Mouse (Mus musculus) midbrain, embryonic 14.5 days (tissue): Measurements from ENCODE around the gene Map4k4. TPM values are rescaled to one million over a fixed set of nuclear protein-coding genes. Genes with fewer than 3 reads are reported as not detected.
A peak's percentile ranks its signal among the peaks of the same experiment; 100 is the strongest.

Source experiments
- ATAC-seq: fragments of 200-750 bp; cut with Nextera tagmentation; 2 replicates; pipeline ENCODE4 v1.8.0; 2017; ENCODE audit warnings: moderate number of reproducible peaks, moderate library complexity; ENCODE audit not compliant: low FRiP score, low TSS enrichment
- DNase-seq: peaks from one replicate; pipeline ENCODE4 v3.0.0-alpha.2; 2015
- H3K27ac ChIP-seq: fragments of 300-500 bp; sonication (generic); replicated peaks from 2 replicates; pipeline ENCODE4 v1.5.1; 2014; ENCODE audit warnings: mild to moderate bottlenecking, low read depth, low read length, moderate library complexity
- H3K27me3 ChIP-seq: fragments of 300-500 bp; sonication (generic); 2 replicates; pipeline ENCODE4 v1.6.1; 2014; ENCODE audit warnings: low read length, control low read depth, mixed read lengths; ENCODE audit not compliant: control insufficient read depth, insufficient read depth
- H3K36me3 ChIP-seq: fragments of 300-500 bp; sonication (generic); 2 replicates; pipeline ENCODE4 v1.6.1; 2014; ENCODE audit warnings: low read length, control low read depth; ENCODE audit not compliant: control insufficient read depth, insufficient read depth
- H3K4me1 ChIP-seq: fragments of 300-500 bp; sonication (generic); 2 replicates; pipeline ENCODE4 v1.6.1; 2014; ENCODE audit warnings: mild to moderate bottlenecking, antibody characterized with exemption, low read length, control low read depth; ENCODE audit not compliant: control insufficient read depth, insufficient read depth
- H3K4me2 ChIP-seq: fragments of 300-500 bp; sonication (generic); 2 replicates; pipeline ENCODE4 v1.6.1; 2014; ENCODE audit warnings: mild to moderate bottlenecking, low read length, moderate library complexity
- H3K4me3 ChIP-seq: fragments of 300-500 bp; sonication (generic); replicated peaks from 2 replicates; pipeline ENCODE4 v1.5.1; 2014; ENCODE audit warnings: low read depth, low read length
- H3K9ac ChIP-seq: fragments of 300-500 bp; sonication (generic); replicated peaks from 2 replicates; pipeline ENCODE4 v1.6.1; 2014; ENCODE audit warnings: mild to moderate bottlenecking, low read length, moderate library complexity
- H3K9me3 ChIP-seq: fragments of 300-500 bp; sonication (generic); 2 replicates; pipeline ENCODE4 v1.6.1; 2016; ENCODE audit warnings: low read length, control low read depth, mixed read lengths; ENCODE audit not compliant: control insufficient read depth
- WGBS: fragments of 180-500 bp; shearing (Covaris S2); extraction: QIAGEN DNeasy Blood & Tissue Kit; methylation state at CpG from one replicate; pipeline ENCODE4 v1.1.7; 2014; 5-methylcytosine and 5-hydroxymethylcytosine counted together
- polyA plus RNA-seq: library from polyadenylated mRNA; unstranded; fragments of >200 nt; fragmentation: Nextera tagmentation; extraction: Ambion mirVana; gene quantifications from 2 replicates; pipeline ENCODE4 v1.2.1, GENCODE M21; 2014

Gene Map4k4
- polyA plus RNA-seq: 48.9 and 56.7 TPM in 2 replicates

DNA sequence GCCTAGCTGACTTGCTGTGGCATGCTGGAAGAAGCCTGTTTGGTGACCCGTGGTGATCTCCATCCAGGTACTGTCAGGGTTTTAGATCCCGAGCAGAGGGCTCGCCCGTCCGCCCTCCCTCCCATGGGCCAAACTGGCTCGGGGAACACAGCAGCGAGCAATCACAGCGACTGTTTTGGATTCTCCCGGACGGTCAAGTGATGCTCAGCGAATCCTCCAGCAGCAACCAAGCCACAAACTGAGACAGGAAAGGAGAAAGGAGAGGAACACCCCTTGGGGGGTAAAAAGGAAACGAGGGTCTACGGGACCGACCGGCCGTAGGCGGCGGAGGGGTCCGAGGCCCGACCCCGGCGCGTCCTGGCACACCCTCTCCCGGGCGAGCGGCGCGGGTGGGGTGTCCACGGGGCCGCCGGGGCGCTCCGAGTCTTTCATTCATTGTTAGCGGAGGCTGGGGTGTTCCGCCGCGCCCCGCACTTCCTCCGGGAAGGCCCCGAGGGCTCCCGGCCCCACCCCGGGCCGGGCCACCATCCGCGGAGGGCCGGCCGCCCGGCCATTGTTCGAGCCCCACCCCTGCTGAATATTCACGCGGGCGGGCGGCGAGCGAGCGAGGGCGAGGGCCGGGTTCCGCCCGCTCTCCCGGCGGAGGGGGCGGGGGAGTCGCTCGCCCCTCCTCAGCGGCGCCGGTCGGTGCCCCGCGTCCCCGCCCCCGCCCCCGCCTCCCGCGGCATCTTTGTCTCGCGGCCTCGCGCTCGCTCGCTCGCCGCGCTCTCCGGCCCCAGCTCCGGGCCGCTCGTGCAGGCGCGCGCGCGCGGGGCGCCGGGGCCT, at the start of gene Map4k4:
TSS of gene Map4k4 (plus strand) at position 733 of the 825 bp plus-strand sequence.
- Histone ChIP-seq H3K9me3 (no peaks in the 10 kb centered on the region), H3K9ac (peak within 1 kb of the TSS; percentile 100), H3K36me3 (peaks cover 8% of the 10 kb centered on the region; the same call in 1 of the 2 replicates), H3K27ac (peak within 1 kb of the TSS; percentile 100), H3K4me3 (peak within 1 kb of the TSS; percentile 97), H3K4me1 (peaks cover 39% of the 10 kb centered on the region), H3K4me2 (peak within 1 kb of the TSS; percentile 98), H3K27me3 (no peaks in the 10 kb centered on the region)
- under 1% methylated on average over 73 of the region's 97 CpGs for WGBS
- peak; percentile 94 for DNase-seq
- peak; percentile 91 for ATAC-seq

DNA sequence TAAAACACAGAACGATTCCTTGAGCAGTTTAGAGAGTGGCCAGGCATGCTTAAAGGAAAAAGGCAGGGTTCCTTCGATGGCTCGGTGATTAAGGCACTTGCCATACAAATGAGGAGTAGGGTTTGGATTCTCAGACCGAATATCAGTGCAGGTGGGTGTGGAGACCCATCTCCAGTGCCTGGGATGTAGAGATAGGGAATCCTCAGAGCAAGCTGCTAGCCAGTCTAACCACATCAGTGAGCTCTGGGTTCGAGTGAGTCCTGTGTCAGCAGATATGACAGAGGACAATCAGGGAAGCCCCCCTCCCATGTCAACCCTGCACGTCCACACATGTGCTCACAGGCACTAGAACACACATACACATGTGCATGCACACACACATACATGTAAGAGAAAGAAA, 44.8 kb upstream of the Map4k4 start:
- Histone ChIP-seq H3K4me3 (no peak overlapping the region), H3K27ac (no peak overlapping the region), H3K36me3 (no peaks in the 10 kb centered on the region), H3K9me3 (no peaks in the 10 kb centered on the region), H3K4me2 (no peak overlapping the region), H3K27me3 (no peaks in the 10 kb centered on the region), H3K4me1 (no peaks in the 10 kb centered on the region), H3K9ac (no peak overlapping the region)
- 88% methylated on average over 6 of the region's 6 CpGs for WGBS
- no peak for DNase-seq
- ATAC-seq: no peak

DNA sequence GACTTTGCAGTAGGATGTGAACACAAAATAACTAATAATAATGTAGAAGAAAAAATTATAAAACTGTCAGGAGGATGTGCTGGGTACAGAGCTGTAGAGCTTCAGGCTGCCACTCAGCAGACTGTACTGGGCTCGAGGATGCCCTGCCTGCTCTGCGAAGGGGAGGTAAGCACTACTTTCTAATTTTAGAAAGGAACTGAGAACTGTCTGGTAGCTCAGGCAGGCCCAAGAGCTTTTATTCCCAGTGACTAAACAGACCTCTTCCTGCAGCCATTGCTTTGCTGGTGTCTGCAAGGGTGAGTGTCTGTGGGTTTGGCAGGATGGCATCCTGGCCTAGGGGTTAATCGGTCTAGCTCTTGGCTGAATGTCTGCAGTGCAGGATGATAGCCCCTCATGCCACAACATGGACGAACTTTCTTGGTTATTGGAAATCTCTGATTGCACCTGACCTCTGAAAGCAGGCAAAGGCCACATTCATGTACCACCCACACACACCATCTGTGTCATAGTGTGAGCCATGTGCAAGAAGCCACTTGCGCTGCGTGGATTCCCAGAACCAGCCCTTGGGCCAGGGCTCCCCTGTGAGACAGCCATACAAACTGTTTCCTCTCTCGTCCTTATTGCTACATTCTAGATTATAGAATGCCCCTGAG, 43.8 kb upstream of the Map4k4 start:
- H3K4me2 ChIP-seq: no peak overlapping the region
- H3K9me3 ChIP-seq: no peaks in the 10 kb centered on the region
- no peak for DNase-seq
- H3K4me3 ChIP-seq: no peak overlapping the region
- no peak overlapping the region for H3K9ac ChIP-seq
- no peak overlapping the region for H3K27ac ChIP-seq
- no peaks in the 10 kb centered on the region for H3K4me1 ChIP-seq
- ATAC-seq: no peak
- no peaks in the 10 kb centered on the region for H3K27me3 ChIP-seq
- no peaks in the 10 kb centered on the region for H3K36me3 ChIP-seq
- WGBS: 88% methylated on average over 7 of the region's 7 CpGs

DNA sequence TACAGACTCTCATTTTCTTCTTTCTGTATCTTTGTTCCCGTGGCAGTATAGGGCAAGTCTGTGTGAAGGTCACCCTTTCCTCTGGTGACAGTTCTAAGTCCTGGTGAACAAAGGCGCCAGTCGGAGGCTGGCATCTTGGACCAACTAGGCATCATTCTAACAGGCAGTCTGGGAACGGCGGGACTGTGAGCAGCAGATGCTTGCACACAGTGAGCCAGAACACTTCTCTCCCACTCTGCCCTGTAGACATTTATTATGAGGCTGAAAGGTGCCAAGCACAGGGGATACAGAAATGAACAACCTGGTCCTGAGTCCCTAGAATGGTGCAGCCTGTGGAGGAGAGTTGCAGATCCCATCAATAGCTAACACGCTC, 43.3 kb upstream of the Map4k4 start:
- Histone ChIP-seq H3K4me2 (no peak overlapping the region), H3K9me3 (no peaks in the 10 kb centered on the region), H3K9ac (no peak overlapping the region), H3K36me3 (no peaks in the 10 kb centered on the region), H3K27me3 (no peaks in the 10 kb centered on the region), H3K4me1 (no peaks in the 10 kb centered on the region), H3K27ac (no peak overlapping the region), H3K4me3 (no peak overlapping the region)
- WGBS: 83% methylated on average over 6 of the region's 6 CpGs
- ATAC-seq (no peak), DNase-seq (no peak)

DNA sequence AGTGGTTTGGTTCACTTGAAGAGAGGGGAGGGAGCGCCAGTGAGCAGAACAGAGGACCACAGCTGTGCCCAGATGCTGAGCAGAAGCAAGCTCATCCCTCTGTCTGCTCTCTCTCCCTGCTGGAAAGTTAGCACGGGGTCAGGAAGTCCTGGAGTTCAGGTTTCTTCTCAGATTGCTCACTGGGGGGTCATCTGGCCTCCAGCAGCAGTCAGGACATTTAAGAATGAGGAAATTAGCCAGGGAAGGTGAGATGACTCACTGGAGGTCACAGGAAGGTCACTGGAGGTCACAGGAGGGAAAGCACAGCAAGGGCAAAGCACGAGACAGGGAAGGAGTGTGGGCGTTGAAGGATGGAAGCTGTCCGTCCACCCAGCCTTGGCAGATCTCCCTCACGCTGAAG, 41.5 kb upstream of the Map4k4 start:
- Histone ChIP-seq H3K27ac (no peak overlapping the region), H3K4me2 (no peak overlapping the region), H3K4me3 (no peak overlapping the region), H3K4me1 (no peaks in the 10 kb centered on the region), H3K36me3 (no peaks in the 10 kb centered on the region), H3K27me3 (no peaks in the 10 kb centered on the region), H3K9ac (no peak overlapping the region), H3K9me3 (no peaks in the 10 kb centered on the region)
- 46% methylated on average over 6 of the region's 6 CpGs for WGBS
- no peak for ATAC-seq
- no peak for DNase-seq

DNA sequence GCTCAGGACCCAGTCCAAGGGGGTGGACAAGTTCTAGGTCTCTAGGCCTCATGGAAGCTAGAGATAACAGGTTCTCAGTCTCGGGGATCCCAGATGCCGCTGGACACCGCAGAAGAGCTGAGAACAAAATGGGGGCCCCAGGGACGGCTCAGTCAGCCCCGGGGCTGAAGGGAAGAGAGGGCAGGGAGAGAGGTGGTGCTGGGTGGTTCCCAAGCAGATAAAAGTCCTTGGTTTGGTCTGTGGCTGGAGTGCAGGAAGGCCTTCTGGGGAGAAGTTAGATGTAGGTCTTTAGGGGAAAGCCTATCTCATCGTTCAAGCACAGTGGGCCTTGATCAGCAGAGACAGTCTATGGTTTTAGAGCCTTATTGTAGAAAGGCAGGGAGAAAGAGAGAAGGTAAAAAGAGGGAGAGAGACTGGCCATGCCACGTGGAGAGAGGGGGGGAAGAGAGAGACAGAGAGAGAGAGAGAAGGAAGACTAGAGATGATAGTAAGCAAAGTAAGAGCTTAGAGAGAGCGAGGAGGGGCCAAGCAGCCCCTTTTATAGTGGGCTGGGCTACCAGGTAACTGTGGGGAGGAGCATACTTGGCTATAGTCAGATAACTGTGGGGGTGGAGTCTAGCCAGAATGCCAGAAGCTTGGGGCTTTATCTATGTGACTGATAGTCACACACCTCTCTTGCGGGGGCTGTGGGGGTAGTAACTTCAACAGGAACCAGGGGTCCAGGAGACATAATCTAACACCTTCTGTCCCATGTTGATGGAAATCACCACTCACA, 34.2 kb upstream of the Map4k4 start:
- WGBS: 90% methylated on average over 9 of the region's 9 CpGs
- H3K9me3 ChIP-seq: no peaks in the 10 kb centered on the region
- no peak overlapping the region for H3K4me2 ChIP-seq
- DNase-seq (no peak), ATAC-seq (no peak)
- H3K27ac ChIP-seq: no peak overlapping the region
- 0 out of 2 replicates have a peak, but pooled peaks cover 10% of the 10 kb centered on the region for H3K4me1 ChIP-seq
- no peak overlapping the region for H3K4me3 ChIP-seq
- H3K27me3 ChIP-seq: no peaks in the 10 kb centered on the region
- no peak overlapping the region for H3K9ac ChIP-seq
- H3K36me3 ChIP-seq: no peaks in the 10 kb centered on the region

DNA sequence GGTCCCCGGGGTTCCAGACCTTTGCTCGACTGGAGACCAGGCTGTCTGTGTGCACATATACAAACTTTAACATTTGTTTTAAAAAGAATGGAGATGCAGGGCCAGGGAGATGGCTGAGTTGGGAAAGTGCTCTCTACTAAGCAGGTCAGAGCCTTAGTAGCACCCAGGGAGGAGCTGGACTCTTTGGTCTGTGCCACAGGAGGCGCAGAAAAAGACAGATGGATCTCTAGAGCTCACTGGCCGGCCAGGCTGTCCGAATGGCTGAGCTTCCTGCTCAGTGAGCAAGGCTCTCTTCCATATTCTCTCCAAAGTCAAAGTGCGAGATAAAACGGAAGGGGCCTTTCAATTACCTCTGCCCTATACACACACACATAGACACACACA, 33.6 kb upstream of the Map4k4 start:
- no peak overlapping the region for H3K9ac ChIP-seq
- no peaks in the 10 kb centered on the region for H3K27me3 ChIP-seq
- ATAC-seq (no peak), DNase-seq (no peak)
- no peaks in the 10 kb centered on the region for H3K9me3 ChIP-seq
- no peak overlapping the region for H3K4me2 ChIP-seq
- 92% methylated on average over 7 of the region's 7 CpGs for WGBS
- no peaks in the 10 kb centered on the region for H3K36me3 ChIP-seq
- 0 out of 2 replicates have a peak, but pooled peaks cover 10% of the 10 kb centered on the region for H3K4me1 ChIP-seq
- no peak overlapping the region for H3K27ac ChIP-seq
- H3K4me3 ChIP-seq: no peak overlapping the region

DNA sequence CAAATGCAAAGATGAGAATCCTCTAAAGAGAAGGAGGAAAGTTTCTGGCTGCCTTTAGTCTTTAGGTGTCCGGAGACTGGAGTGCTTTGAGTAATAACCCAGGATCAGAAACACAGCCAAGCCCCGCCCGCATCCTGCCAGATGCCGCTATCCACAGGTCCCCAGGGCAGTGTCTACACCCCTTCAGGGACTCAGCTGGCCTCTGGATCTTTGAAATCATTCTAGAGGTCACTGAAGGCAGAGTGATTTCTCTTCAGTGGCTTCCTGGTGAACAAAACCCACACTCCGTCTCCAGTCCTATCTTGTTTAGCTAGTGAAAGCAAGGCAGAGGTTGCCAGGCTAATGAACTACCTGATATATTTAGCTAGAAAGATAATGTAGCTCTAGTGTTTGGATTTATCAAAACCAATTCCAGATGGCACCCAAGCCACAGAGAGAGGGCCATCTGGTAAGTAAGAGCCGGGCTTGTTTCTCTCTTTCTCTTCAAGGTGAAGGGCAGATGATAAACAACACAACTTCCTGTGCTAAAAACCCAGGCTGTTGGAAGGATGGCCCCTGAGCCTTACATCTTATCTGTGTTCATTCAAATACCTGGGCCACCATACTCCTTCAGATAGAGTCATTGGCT, 32.6 kb upstream of the Map4k4 start:
- no peak for ATAC-seq
- Histone ChIP-seq H3K9me3 (no peaks in the 10 kb centered on the region), H3K4me3 (no peak overlapping the region), H3K4me2 (no peak overlapping the region), H3K36me3 (no peaks in the 10 kb centered on the region), H3K27me3 (no peaks in the 10 kb centered on the region), H3K4me1 (0 out of 2 replicates have a peak, but pooled peaks cover 10% of the 10 kb centered on the region), H3K27ac (no peak overlapping the region), H3K9ac (no peak overlapping the region)
- no peak for DNase-seq
- 57% methylated on average over 6 of the region's 6 CpGs for WGBS
